Mouse (Mus musculus) bone marrow, adult 2 months (tissue): ENCODE data around the gene Gm20390.

Source experiments
- CTCF ChIP-seq: fragments of 200-500 bp; IDR thresholded peaks from 2 replicates; pipeline ENCODE4 v1.5.1; 2011; ENCODE audit warnings: low read length, control low read depth; ENCODE audit not compliant: control insufficient read depth, insufficient read depth
- POLR2A ChIP-seq: fragments of 200-500 bp; IDR thresholded peaks from 2 replicates; pipeline ENCODE4 v1.6.1; 2011; ENCODE audit warnings: low read depth, mild to moderate bottlenecking, control low read depth, low read length, borderline replicate concordance; ENCODE audit not compliant: control insufficient read depth

- TF ChIP-seq CTCF: no peak
- TF ChIP-seq POLR2A: no peak
These were observed 11.5 kb upstream of the Gm20390 start for GRCm38 (mm10) chr11:93979502-93980049.
